Mouse (Mus musculus): Measurements from ENCODE around the gene Pdcd4.

The Pdcd4 gene

GRCm38 (mm10) chr19:53892061-53892460 is at the start of gene Pdcd4:
Pdcd4 (plus strand) TSS chr19:53892231.
- no peak for DNase-seq (ENCODE audit: low spot score in 2 of 2)

GRCm38 (mm10) chr19:53843972-53844371 is 48.1 kb upstream of the Pdcd4 start:
- no peak for DNase-seq (ENCODE audit: low spot score in 2 of 2)

GRCm38 (mm10) chr19:53848272-53848995 is 43.6 kb upstream of the Pdcd4 start:
- no peak for DNase-seq (ENCODE audit: low spot score in 2 of 2)

GRCm38 (mm10) chr19:53850166-53850922 is 41.7 kb upstream of the Pdcd4 start:
- DNase-seq (ENCODE audit: low spot score in 2 of 2) = no peak

GRCm38 (mm10) chr19:53851352-53851751 is 40.7 kb upstream of the Pdcd4 start:
- DNase-seq (ENCODE audit: low spot score in 2 of 2) = no peak

GRCm38 (mm10) chr19:53851826-53852698 is 40.0 kb upstream of the Pdcd4 start:
- DNase-seq (ENCODE audit: low spot score in 2 of 2) = no peak

GRCm38 (mm10) chr19:53852699-53853451 is 39.2 kb upstream of the Pdcd4 start:
- DNase-seq (ENCODE audit: low spot score in 2 of 2) = peak; percentile 58 to 69

- DNase-seq (ENCODE audit: low spot score in 2 of 2) = no peak
Measured at GRCm38 (mm10) chr19:53854978-53855377, 37.1 kb upstream of the Pdcd4 start.

GRCm38 (mm10) chr19:53855781-53856180 is 36.2 kb upstream of the Pdcd4 start:
- no peak for DNase-seq (ENCODE audit: low spot score in 2 of 2)

GRCm38 (mm10) chr19:53856794-53857193 is 35.2 kb upstream of the Pdcd4 start:
- DNase-seq (ENCODE audit: low spot score in 2 of 2) = no peak

GRCm38 (mm10) chr19:53857962-53858361 is 34.1 kb upstream of the Pdcd4 start:
- no peak for DNase-seq (ENCODE audit: low spot score in 2 of 2)

GRCm38 (mm10) chr19:53859149-53859548 is 32.9 kb upstream of the Pdcd4 start:
- DNase-seq (ENCODE audit: low spot score in 2 of 2) = no peak

GRCm38 (mm10) chr19:53859593-53859992 is 32.4 kb upstream of the Pdcd4 start:
- no peak for DNase-seq (ENCODE audit: low spot score in 2 of 2)

- DNase-seq (ENCODE audit: low spot score in 2 of 2) = no peak
Measured at GRCm38 (mm10) chr19:53861346-53861745, 30.7 kb upstream of the Pdcd4 start.

GRCm38 (mm10) chr19:53862573-53863246 is 29.3 kb upstream of the Pdcd4 start:
- no peak for DNase-seq (ENCODE audit: low spot score in 2 of 2)

- DNase-seq (ENCODE audit: low spot score in 2 of 2) = no peak
Measured at GRCm38 (mm10) chr19:53867238-53867637, 24.8 kb upstream of the Pdcd4 start.

- DNase-seq (ENCODE audit: low spot score in 2 of 2) = no peak
Measured at GRCm38 (mm10) chr19:53868125-53868524, 23.9 kb upstream of the Pdcd4 start.

- no peak for DNase-seq (ENCODE audit: low spot score in 2 of 2)
Measured at GRCm38 (mm10) chr19:53868796-53869195, 23.2 kb upstream of the Pdcd4 start.

- no peak for DNase-seq (ENCODE audit: low spot score in 2 of 2)
Measured at GRCm38 (mm10) chr19:53869427-53870385, 22.3 kb upstream of the Pdcd4 start.

- no peak for DNase-seq (ENCODE audit: low spot score in 2 of 2)
Measured at GRCm38 (mm10) chr19:53870568-53870967, 21.5 kb upstream of the Pdcd4 start.
